Mouse (Mus musculus) forebrain, embryonic 12.5 days (tissue): ENCODE data around the gene Nelfa. TPM values are rescaled to one million over a fixed set of nuclear protein-coding genes. Genes with fewer than 3 reads are reported as not detected.
A peak's percentile ranks its signal among the peaks of the same experiment; 100 is the strongest.
"Not testable (repeated sequence)": the region's sequence is repeated elsewhere in the genome, so short reads cannot be mapped to it uniquely, and the experiment has no call there.

Experiments
- ATAC-seq: fragments of 200-750 bp; cut with Nextera tagmentation; 2 replicates; pipeline ENCODE4 v1.8.0; 2017; ENCODE audit warnings: moderate TSS enrichment; ENCODE audit not compliant: low FRiP score
- H3K27ac ChIP-seq: fragments of 300-500 bp; sonication (generic); 2 replicates; pipeline ENCODE4 v1.5.1; 2016; ENCODE audit warnings: mild to moderate bottlenecking
- H3K27me3 ChIP-seq: fragments of 300-500 bp; sonication (generic); 2 replicates; pipeline ENCODE4 v1.6.1; 2016; ENCODE audit warnings: mild to moderate bottlenecking
- H3K36me3 ChIP-seq: fragments of 300-500 bp; sonication (generic); replicated peaks from 2 replicates; pipeline ENCODE4 v1.6.1; 2016; ENCODE audit warnings: mild to moderate bottlenecking
- H3K4me1 ChIP-seq: fragments of 300-500 bp; sonication (generic); 2 replicates; pipeline ENCODE4 v1.6.1; 2016
- H3K4me2 ChIP-seq: fragments of 300-500 bp; sonication (generic); 2 replicates; pipeline ENCODE4 v1.6.1; 2016; ENCODE audit warnings: mild to moderate bottlenecking, moderate library complexity
- H3K4me3 ChIP-seq: fragments of 300-500 bp; sonication (generic); replicated peaks from 2 replicates; pipeline ENCODE4 v1.5.1; 2016; ENCODE audit warnings: mild to moderate bottlenecking
- H3K9ac ChIP-seq: fragments of 300-500 bp; sonication (generic); 2 replicates; pipeline ENCODE4 v1.6.1; 2016; ENCODE audit warnings: mild to moderate bottlenecking
- H3K9me3 ChIP-seq: fragments of 300-500 bp; sonication (generic); 2 replicates; pipeline ENCODE4 v1.6.1; 2016
- WGBS: fragments of 180-500 bp; shearing (Covaris S2); methylation state at CpG from one replicate; pipeline ENCODE4 v1.1.7; 2016; 5-methylcytosine and 5-hydroxymethylcytosine counted together
- polyA plus RNA-seq: library from polyadenylated mRNA; unstranded; fragments of >200 nt; fragmentation: Nextera tagmentation; extraction: Ambion mirVana; gene quantifications from 2 replicates; pipeline ENCODE4 v1.2.1, GENCODE M21; 2016

Nelfa gene
- 63.7 and 73.8 TPM in 2 replicates for polyA plus RNA-seq

- WGBS, result under 1% methylated on average over 61 of the region's 61 CpGs
- H3K27ac ChIP-seq, result peak within 1 kb of the TSS; percentile 93
Measured at GRCm38 (mm10) chr5:33936120-33936707, at the start of gene Nelfa. Gene Nelfa (minus strand): TSS chr5:33936413.

GRCm38 (mm10) chr5:33983309-33984121 lies 47.3 kb upstream of the Nelfa start, which contains the start of gene Gm1673:
Gene Gm1673 (plus strand): TSS chr5:33983433.
- no peaks in the 10 kb centered on the region for H3K27me3 ChIP-seq
- H3K4me2 ChIP-seq, result peak within 1 kb of the TSS; percentile 80
- peak within 1 kb of the TSS; percentile 92 for H3K4me3 ChIP-seq
- peak within 1 kb of the TSS; percentile 77 for H3K27ac ChIP-seq
- H3K9me3 ChIP-seq, result no peaks in the 10 kb centered on the region
- H3K9ac ChIP-seq, result peak within 1 kb of the TSS; percentile 94
- peaks cover 28% of the 10 kb centered on the region for H3K4me1 ChIP-seq
- peaks cover 9% of the 10 kb centered on the region for H3K36me3 ChIP-seq
- peak; percentile 90 for ATAC-seq
- under 1% methylated on average over 76 of the region's 88 CpGs for WGBS

More at GRCm38 (mm10) chr5:33936120-33936707, at the start of gene Nelfa:
- no peaks in the 10 kb centered on the region for H3K27me3 ChIP-seq
- H3K9ac ChIP-seq, result peak within 1 kb of the TSS; percentile 80
- ATAC-seq, result peak; percentile 98
- peaks cover 33% of the 10 kb centered on the region for H3K4me1 ChIP-seq
- peak within 1 kb of the TSS; percentile 83 for H3K4me3 ChIP-seq
- peaks cover 11% of the 10 kb centered on the region; the same call in 1 of the 2 replicates for H3K9me3 ChIP-seq
- H3K36me3 ChIP-seq, result peaks cover 9% of the 10 kb centered on the region
- peak within 1 kb of the TSS; percentile 61 for H3K4me2 ChIP-seq

DNA sequence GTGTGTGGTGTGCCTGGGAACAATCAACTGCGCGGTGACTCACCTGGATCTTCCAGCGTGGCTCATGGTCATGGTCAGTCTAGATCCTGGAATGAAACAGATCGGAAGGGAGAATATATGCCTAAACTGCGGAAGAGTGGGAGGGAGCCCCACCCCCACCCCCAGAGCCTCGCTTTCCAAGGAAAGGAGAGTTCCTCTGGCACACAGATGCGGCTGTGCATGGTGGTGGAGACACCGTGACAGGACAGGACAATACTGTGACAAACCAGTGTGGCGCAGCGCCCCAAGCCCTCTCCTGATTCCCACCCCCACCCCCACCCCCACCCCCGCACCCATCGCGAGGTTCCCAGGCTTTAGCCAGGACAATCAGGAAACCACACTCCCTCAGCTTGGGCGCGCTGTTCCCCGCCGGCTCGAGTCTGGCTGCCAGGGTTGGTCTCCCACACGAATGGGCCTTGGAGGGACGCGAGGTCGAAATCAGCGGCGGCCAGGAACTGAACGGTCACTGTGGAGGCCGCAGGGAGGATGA lies 46.6 kb upstream of the Nelfa start:
- Histone ChIP-seq H3K9ac (peak overlapping the region; percentile 94), H3K4me2 (peak overlapping the region; percentile 80), H3K36me3 (peaks cover 9% of the 10 kb centered on the region), H3K27ac (peak overlapping the region; percentile 77), H3K27me3 (no peaks in the 10 kb centered on the region), H3K4me3 (peak overlapping the region; percentile 92), H3K9me3 (no peaks in the 10 kb centered on the region), H3K4me1 (peaks cover 28% of the 10 kb centered on the region)
- peak; percentile 44 for ATAC-seq
- WGBS, result 4% methylated on average over 26 of the region's 26 CpGs

GRCm38 (mm10) chr5:33976267-33976666 lies 40.1 kb upstream of the Nelfa start:
- Histone ChIP-seq H3K9me3 (no peaks in the 10 kb centered on the region), H3K27ac (no peak overlapping the region), H3K27me3 (no peaks in the 10 kb centered on the region), H3K4me3 (no peak overlapping the region), H3K36me3 (no peaks in the 10 kb centered on the region; the same call in 1 of the 2 replicates), H3K9ac (no peak overlapping the region), H3K4me1 (no peaks in the 10 kb centered on the region), H3K4me2 (no peak overlapping the region)
- WGBS, result 47% methylated on average over 3 of the region's 3 CpGs
- no peak for ATAC-seq

GRCm38 (mm10) chr5:33974736-33975135 lies 38.5 kb upstream of the Nelfa start:
- no peaks in the 10 kb centered on the region for H3K4me1 ChIP-seq
- WGBS, result 64% methylated on average over 2 of the region's 2 CpGs
- no peak overlapping the region for H3K27ac ChIP-seq
- ATAC-seq, result no peak
- no peak overlapping the region for H3K9ac ChIP-seq
- no peak overlapping the region for H3K4me2 ChIP-seq
- no peaks in the 10 kb centered on the region for H3K9me3 ChIP-seq
- no peaks in the 10 kb centered on the region for H3K27me3 ChIP-seq
- H3K36me3 ChIP-seq, result no peaks in the 10 kb centered on the region; the same call in 1 of the 2 replicates
- no peak overlapping the region for H3K4me3 ChIP-seq

GRCm38 (mm10) chr5:33959382-33959781 lies 23.2 kb upstream of the Nelfa start:
- H3K27me3 ChIP-seq, result no peaks in the 10 kb centered on the region
- 85% methylated on average over 4 of the region's 4 CpGs for WGBS

DNA sequence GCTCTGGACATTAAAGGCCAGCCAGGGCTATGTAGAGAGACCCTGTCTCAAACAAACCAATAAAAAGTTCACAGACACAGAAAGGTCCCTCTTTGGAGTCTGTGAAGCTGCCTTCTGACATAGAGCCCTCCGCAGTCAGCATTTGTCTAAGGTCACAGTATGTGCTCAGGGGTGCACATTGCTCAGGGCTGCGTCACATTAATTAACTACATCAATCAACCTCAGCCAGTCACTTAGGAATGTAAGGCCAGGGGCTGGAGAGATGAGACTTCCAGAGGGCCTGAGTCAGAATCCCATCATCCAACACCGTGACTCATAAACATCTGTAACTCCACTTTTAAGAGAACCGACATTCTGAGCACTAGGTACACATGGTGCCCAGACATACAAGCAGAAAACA lies 19.7 kb upstream of the Nelfa start:
- Histone ChIP-seq H3K27me3 (no peaks in the 10 kb centered on the region), H3K27ac (no peak overlapping the region), H3K36me3 (no peaks in the 10 kb centered on the region), H3K9ac (no peak overlapping the region), H3K4me3 (no peak overlapping the region), H3K9me3 (peaks cover 25% of the 10 kb centered on the region), H3K4me1 (no peaks in the 10 kb centered on the region), H3K4me2 (no peak overlapping the region)
- WGBS, result 87% methylated on average over 4 of the region's 4 CpGs
- ATAC-seq, result no peak

More at GRCm38 (mm10) chr5:33959382-33959781, 23.2 kb upstream of the Nelfa start:
- Histone ChIP-seq H3K36me3 (no peaks in the 10 kb centered on the region), H3K4me1 (no peaks in the 10 kb centered on the region), H3K9me3 (peaks cover 13% of the 10 kb centered on the region; the same call in 1 of the 2 replicates), H3K27ac (no peak overlapping the region), H3K4me2 (no peak overlapping the region), H3K9ac (no peak overlapping the region), H3K4me3 (no peak overlapping the region)
- ATAC-seq, result no peak

DNA sequence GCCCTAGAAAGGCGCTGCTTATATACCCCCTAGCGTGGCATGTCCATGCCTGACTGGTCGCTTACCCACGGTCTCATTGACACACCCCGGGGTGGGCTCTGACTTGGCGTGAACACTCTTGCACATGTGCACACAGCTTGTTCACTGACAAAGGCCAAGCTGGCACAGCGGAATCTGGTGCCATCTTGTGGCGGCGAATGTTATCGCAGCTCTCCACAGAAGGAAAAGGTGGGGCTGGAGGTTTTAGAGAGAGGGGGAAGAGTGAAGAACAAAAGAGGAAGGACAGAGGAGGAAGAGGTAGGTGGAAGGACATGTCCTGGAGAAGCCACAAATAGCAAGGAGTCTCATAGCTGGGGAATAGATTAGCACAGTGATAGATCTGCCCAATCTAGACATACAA lies 18.1 kb upstream of the Nelfa start:
- H3K27me3 ChIP-seq, result no peaks in the 10 kb centered on the region
- no peaks in the 10 kb centered on the region for H3K4me1 ChIP-seq
- WGBS, result 37% methylated on average over 10 of the region's 10 CpGs
- H3K9ac ChIP-seq, result no peak overlapping the region
- ATAC-seq, result peak; percentile 63; the same call in 1 of the 2 replicates
- H3K4me3 ChIP-seq, result no peak overlapping the region
- no peaks in the 10 kb centered on the region for H3K36me3 ChIP-seq
- no peak overlapping the region for H3K27ac ChIP-seq
- peaks cover 25% of the 10 kb centered on the region for H3K9me3 ChIP-seq
- H3K4me2 ChIP-seq, result no peak overlapping the region

GRCm38 (mm10) chr5:33953471-33954185 lies 17.4 kb upstream of the Nelfa start:
- Histone ChIP-seq H3K9me3 (peaks cover 21% of the 10 kb centered on the region), H3K27me3 (no peaks in the 10 kb centered on the region), H3K36me3 (no peaks in the 10 kb centered on the region), H3K27ac (no peak overlapping the region), H3K4me3 (no peak overlapping the region), H3K4me1 (no peaks in the 10 kb centered on the region), H3K4me2 (no peak overlapping the region), H3K9ac (no peak overlapping the region)
- WGBS, result 87% methylated on average over 17 of the region's 17 CpGs
- no peak for ATAC-seq

GRCm38 (mm10) chr5:33948314-33948713 lies 12.1 kb upstream of the Nelfa start:
- H3K4me2 ChIP-seq, result no peak overlapping the region
- H3K9ac ChIP-seq, result no peak overlapping the region
- no peak overlapping the region for H3K27ac ChIP-seq
- no peak for ATAC-seq
- 82% methylated on average over 4 of the region's 4 CpGs for WGBS
- H3K27me3 ChIP-seq, result no peaks in the 10 kb centered on the region
- H3K4me1 ChIP-seq, result no peaks in the 10 kb centered on the region
- H3K36me3 ChIP-seq, result no peaks in the 10 kb centered on the region
- H3K4me3 ChIP-seq, result no peak overlapping the region
- peaks cover 23% of the 10 kb centered on the region for H3K9me3 ChIP-seq

DNA sequence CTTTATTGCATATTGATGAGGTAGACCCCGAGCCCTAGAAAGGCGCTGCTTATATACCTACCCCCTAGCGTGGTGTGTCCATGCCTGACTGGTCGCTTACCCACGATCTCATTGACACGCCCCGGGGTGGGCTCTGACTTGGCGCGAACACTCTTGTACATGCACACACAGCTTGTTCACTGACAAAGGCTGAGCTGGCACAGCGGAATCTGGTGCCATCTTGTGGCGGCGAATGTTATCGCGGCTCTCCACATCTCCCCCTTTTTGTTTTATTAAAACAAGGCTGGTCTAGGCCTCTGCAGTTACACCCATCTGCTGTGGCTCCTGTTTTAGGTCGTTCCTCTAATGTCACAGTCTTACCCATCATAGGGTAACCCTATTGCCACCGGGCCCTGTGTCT lies 10.8 kb upstream of the Nelfa start:
- not testable (repeated sequence) for H3K9ac ChIP-seq, H3K27me3 ChIP-seq, H3K4me1 ChIP-seq, H3K4me2 ChIP-seq, H3K36me3 ChIP-seq, ATAC-seq, H3K27ac ChIP-seq, H3K4me3 ChIP-seq
- 88% methylated on average over 16 of the region's 16 CpGs for WGBS
- peaks cover 23% of the 10 kb centered on the region for H3K9me3 ChIP-seq

DNA sequence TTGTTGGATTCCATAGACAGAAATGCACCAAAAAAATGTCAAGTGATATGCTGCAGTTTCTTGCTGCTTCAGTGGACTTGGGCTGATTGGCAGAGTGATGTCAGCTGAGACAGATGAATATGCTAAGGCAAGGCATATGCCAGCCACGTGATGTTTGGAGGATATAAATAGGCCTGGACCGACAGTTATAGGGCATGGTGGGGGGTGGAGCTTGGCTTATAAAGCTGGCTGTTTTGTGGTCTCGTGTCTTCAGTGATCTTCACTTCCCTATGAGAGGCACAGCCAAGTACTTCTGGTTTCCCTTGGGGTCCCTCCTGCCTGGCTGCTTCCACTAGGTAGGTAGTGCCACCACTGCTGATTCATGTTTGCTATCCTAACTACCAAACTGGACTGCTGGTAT lies 2.2 kb upstream of the Nelfa start:
- no peaks in the 10 kb centered on the region for H3K36me3 ChIP-seq
- peaks cover 16% of the 10 kb centered on the region; the same call in 1 of the 2 replicates for H3K9me3 ChIP-seq
- no peak overlapping the region for H3K4me3 ChIP-seq
- H3K4me2 ChIP-seq, result no peak overlapping the region
- peaks cover 27% of the 10 kb centered on the region for H3K4me1 ChIP-seq
- no peak overlapping the region for H3K27ac ChIP-seq
- ATAC-seq, result no peak
- whole genome bisulfite sequencing, result 95% methylated on average over 3 of the region's 3 CpGs
- no peak overlapping the region for H3K9ac ChIP-seq
- no peaks in the 10 kb centered on the region for H3K27me3 ChIP-seq
